Mouse (Mus musculus): ENCODE measurements around the gene H2al2a.

H2al2a gene

DNA sequence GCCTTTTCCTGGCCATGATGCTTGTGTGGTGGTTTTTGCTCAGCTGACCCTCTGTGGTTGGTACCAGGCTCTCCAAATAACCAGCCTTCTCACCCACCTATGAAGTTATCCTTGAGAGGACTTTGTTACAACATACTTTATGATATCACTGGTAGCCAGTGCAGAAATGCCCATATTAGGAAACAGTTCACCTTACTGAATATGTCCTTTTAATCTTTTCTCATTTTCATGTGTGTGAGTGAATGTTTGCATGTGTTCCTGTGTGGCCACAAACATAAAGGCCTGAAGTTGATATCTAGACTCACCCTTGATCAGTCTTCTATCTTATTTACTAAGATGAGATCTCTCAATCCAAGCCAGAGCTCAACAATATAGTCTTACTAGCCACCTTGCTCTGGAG lies at the start of gene H2al2a:
TSS of gene H2al2a (minus strand) at position 101 of the 400 bp plus-strand sequence.
- no peak for DNase-seq (ENCODE audit: low read depth, low spot score)

DNA sequence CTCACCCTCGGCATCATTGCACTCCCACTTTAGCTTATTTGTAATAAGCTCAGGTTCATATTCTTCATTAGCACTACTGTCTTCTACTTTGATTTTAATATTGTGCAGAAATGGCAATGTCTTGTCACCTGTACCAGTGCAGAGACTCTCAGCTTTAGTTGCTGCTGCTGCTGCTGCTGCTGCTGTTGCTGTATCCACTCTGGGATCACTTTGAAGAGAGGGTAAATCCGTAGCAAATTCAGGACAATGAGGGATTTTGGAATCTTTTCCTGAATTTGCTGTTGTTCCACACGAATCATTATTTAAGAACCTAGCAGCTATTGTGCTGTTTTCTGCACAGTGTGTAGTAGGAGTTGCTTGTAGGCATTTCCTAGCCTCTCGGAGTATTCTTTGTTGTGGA lies 49.4 kb upstream of the H2al2a start:
- DNase-seq (ENCODE audit: low read depth, low spot score): no peak

DNA sequence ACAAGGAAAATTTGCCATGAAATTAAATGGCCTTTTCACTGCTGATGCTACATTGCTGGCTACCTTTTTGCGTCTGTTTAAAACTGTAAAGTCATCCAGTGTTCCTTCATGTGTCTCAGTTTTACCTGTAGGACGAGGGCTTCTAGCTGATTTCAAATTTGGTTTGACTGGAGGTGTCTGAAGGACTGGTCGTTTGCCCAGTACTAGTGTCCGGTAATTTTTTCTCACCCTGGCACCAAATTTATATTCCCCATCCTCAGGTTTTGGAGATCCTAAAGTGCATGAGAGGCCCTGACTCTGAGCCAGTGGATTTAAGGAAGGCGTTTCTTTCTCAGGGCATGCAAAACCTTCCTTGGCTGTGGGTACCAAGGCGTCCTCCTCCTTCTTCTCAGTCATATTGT lies 49.0 kb upstream of the H2al2a start:
- DNase-seq (ENCODE audit: low read depth, low spot score): no peak

DNA sequence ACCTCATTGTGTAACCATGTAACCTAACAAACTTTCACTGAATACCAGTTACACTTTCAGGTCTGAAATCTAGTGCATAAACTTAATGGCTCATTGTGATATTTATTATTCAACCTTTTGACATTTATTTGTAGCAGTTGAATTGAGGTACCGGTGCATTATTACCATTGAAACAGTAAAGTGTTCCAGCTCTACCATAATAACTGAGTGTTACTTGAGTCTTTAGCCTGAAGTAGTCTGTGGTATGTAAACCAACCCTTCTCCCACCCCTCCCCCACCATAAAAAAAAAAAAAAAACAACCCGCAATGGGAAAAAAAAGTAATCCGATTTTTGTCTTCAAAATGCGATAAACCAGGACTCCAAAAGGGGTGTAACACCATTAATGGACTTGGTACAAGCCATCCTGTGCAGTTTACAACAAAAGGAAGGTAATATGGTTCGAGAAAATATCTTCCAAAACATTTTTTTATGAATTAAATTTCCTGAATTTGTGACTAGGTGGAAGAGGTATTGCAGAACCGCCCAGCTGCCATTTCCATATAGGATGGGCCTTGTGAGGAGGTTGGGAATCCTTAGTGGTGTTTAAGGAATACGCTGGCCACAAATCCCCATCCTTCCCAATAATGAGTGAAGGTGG lies 48.5 kb upstream of the H2al2a start:
- DNase-seq (ENCODE audit: low read depth, low spot score): no peak

DNA sequence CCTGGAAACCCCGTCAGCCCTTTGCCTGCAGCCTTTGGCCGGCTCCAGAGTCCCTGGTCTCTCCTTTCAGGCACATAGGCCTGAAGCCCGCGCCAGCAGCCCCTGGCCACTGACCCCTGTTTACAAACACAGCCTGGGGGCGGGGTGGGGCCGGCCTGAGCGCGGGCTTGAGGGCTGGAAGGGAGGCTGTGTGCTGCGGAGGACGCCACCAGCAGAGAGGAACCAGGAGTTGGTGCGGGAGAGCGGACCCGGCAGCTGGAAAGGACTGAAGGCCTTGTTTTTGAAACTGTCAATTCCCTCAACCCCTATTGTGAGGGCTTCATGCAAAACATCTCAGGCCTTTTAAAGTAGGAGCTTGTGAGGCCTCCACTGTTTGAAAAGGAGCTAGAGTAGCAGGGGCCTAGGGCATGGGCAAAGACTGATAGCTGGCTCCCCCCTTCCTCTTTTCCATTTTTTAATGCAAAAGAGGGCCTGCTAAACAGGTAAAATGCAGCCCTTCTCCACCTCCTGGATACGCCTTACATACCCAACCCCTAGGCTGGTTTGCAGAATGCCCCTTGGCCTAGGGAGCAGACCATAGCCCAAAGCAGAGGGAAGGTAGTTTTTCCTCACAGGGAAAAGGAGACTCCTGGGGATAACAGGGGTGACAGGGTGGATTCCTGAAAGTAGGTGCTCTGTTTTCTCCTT lies 44.6 kb upstream of the H2al2a start:
- DNase-seq (ENCODE audit: low read depth, low spot score): no peak

DNA sequence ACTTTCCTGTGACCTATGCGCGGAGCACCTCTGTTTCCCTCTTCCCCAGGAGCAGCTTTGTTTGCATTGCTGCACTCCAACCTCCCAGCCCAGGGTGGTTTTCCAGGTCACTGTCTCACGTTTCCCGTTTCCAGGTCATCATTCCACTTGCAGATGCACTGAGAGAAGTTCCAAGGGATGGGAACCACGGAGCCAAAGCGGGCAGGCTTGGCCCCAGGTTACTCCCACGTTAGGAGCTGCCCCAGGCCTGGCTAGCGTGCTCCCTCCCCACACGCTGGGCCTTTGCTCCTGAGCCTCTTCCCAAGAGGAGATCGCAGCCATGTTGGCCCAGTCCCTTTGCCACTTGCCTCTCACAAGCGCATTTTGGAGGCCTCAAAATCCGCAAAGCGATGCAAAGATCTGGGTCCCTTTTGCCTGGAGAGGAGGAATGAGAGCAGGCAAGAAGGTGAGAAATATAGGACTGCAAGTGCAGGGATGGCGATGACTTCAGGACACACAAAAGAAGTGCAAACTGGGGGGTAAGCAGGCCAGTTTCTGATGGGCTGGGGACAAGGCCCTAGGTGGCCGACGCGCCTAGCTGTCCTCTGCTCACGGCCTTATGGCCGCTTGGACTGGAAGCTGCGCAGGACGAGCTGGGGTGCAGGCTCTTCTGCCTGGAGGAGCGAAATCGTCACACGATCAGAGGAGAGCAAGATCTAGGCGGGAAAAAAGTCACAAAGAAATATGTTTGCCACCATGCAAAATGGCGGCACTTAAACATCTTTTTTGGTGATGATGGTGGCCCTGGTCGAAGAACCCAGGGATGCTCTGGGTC lies 43.8 kb upstream of the H2al2a start:
- no peak for DNase-seq (ENCODE audit: low read depth, low spot score)

DNA sequence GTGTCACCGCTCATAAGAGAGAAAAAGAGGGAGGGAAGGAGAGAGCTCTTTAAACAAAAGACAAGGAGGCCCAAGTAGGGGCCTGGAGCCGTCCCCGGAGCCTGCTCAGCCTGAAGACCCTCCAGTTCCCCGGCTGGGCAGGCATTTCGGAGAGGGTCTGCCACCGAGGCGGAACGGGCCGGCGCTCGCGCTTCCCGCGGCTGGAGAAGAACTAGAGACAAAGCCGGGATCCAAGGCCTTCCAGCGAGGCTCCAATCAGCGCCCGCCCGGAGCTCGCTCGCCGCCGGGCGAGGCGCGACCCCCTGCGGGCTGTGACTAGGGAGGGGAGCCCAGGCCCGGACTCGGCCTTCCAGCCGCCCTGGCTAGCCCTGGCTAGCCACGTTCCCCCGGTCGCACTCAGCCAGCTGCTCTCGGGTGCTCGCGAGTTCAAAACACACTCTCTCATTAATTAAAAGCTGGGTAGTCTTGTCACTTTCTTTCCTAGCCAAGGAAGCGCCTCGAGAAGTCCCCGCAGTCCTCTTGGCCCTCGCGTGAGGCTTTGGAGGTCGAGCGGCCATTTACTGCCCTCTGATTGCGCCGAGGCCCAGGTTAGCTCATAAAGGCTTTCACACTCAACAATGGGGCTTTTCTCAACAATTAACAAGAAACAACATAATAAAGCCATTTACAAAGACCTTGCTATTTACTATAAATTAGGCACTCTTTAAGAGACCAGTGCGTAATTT lies 43.0 kb upstream of the H2al2a start:
- DNase-seq (ENCODE audit: low read depth, low spot score): no peak

DNA sequence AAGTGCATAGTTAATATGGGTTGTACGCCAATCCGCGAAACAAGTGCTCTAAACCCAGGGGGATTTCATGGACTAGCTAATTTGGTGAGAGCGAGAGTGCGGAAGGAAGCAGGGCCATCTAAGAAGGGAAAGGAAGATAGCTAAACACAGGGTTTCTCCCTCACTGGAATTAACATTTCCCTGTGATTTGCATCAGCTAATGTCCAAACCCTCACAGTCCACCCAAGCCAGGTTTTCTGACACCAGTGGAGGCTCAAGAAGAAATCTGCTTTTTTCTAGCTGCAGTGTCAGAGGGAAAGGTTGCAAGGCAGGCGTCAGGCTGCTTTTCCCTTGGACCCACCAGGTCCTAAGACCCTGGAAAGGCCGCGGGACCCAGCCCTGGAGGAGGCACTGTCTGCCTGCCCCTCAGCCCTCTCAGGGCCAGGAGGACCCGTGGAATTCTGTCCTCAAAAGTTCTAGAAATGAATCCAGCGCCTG lies 42.2 kb upstream of the H2al2a start:
- DNase-seq (ENCODE audit: low read depth, low spot score): no peak

DNA sequence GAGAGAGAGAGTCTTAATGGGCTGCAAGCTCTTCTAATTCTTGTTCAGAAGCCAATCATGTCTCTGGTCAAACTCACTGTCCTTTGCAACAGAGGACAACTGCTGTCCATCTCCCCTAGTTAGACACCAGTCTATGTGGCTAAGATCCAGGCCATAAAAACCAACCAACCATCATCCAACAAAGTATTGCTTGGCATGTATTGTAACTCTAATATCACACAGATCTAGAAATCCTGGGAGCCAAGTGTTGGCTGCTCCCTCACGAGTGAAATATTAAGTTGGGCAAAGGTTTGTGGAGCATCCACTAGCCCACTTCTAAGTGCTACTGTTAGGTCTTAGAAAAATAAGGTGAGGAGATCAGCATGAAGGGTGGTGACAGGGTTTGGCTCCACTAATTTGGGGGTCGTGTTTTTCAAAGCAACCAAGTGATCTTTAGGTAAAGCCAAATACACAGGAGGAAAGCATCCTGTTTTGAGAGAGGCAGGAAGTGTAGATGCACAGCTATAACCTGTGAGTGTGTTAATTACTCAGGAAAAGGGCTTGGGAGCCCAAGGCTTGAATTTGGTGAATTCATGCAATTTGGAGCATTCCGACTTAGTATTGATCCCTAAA lies 41.5 kb upstream of the H2al2a start:
- no peak for DNase-seq (ENCODE audit: low read depth, low spot score)

DNA sequence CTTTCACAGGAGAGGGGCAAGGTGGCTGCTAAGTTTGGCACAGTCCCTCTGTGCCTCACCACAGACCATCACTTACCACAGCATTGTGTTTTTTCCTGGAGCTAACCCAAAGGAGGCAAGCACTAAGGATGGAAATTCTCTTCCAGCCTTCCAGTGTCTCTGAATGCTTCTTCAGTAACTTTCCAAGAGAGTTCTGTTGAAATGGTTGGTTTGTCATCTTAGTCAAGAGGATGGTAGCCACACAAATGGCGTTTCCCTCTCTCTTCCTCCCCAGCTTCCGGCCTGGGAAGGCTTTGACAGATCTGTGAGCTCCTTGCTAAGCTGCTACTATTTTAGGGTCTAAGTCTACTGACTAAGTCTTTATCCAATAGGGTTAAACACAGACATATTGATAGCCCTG lies 40.7 kb upstream of the H2al2a start, which contains the start of gene A930004D18Rik:
TSS of gene A930004D18Rik (minus strand) at position 247 of the 400 bp plus-strand sequence.
- no peak for DNase-seq (ENCODE audit: low read depth, low spot score)

DNA sequence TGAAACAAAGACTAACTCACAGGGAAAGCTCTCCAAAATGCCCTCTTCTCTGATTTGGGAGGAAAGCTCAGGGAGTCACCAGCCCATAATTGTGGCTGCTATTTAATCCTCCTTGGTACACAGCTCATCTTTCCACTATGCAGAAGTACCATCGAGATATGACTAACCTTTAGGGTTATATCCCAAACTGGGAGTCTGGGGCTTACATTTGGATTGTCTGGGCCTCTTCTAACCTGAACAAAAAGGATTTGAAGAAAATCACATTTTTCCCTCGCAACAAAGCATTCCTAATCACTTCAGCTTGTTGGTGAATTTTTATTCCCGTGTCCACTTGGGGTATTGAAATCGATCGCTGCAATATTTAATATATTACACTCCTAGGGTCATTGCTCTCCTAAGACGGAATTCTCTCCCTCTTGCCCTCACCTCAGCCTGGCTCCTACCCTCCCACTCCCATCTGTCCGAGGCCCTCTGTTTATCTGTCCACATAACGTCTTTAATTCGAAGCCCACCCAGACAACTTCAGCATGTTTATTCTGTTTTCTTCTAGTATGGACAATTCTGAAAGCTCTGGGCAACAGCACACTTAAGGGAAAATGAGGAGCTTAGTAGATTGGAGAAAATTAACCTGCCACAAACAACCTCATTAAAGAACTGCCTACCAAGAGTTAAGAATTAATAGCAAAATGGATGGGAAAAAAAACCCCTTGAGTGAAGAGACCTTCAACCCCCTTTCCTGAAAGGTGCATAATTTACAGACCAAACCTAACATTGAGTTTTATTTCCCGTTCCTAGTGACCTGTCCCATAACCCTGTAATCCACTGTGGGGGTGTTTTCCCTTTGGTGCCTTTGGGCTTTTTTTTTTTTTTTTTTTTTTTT lies 37.9 kb upstream of the H2al2a start:
- no peak for DNase-seq (ENCODE audit: low read depth, low spot score)

DNA sequence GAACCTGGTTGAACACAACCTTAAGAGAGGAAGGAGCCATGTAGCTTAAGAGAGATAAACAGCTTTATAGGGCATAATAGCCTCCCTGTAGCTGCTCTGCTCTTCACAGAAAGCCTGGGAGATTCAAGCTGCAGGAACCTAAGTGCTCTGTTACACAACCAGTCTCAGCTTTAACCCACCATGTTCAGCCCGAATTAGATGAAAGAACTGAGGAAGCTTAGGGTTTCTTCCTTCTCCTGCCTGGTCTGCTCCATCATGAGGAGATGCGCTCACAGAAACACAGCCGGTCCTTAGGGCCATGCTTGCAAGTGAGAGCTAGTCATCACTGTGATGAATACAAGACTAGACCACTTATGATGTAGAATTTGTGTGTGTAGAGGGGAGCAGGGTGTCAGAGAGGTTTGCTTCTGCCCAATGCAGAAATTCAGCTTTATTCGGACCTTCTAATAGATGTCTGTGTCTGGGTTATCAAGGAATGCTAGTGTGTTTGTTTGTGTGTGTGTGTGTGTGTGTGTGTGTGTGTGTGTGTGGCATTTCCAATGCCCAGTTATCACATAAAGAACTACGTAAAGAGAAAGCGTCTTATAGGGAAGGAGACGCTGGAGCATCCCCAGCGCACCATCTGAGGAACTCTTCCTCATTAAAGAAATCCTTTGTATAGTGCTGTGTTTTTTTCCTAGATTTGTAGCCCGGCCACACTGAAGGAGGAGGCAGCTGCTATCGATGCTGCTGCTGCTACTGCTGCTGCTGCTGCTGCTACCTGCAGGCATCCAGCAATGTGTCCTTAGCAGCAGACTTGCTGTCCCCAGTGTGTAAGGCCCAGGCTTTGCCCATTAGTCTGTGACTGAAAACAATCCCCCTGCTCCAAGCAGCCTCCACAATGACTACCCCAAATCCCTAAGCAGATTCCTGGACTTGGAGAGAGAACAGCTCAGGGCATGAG lies 36.7 kb upstream of the H2al2a start:
- DNase-seq (ENCODE audit: low read depth, low spot score): no peak

DNA sequence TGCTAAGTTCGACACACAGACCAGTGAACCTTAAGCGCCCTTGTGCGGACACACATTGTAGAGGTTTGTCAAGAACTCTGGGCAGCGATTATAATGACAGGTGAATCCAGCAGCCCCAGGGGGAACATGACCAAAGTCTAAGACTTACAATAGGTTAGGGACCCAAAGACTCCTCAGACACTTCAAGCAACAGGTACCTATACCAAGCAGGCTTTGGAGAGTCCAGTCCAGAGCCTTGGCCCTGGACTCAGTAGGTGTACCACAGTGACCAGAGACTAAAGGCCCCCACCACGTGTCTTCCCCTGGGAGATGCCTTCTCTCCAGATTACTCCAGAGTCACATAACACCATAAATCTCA lies 35.8 kb upstream of the H2al2a start:
- no peak for DNase-seq (ENCODE audit: low read depth, low spot score)

DNA sequence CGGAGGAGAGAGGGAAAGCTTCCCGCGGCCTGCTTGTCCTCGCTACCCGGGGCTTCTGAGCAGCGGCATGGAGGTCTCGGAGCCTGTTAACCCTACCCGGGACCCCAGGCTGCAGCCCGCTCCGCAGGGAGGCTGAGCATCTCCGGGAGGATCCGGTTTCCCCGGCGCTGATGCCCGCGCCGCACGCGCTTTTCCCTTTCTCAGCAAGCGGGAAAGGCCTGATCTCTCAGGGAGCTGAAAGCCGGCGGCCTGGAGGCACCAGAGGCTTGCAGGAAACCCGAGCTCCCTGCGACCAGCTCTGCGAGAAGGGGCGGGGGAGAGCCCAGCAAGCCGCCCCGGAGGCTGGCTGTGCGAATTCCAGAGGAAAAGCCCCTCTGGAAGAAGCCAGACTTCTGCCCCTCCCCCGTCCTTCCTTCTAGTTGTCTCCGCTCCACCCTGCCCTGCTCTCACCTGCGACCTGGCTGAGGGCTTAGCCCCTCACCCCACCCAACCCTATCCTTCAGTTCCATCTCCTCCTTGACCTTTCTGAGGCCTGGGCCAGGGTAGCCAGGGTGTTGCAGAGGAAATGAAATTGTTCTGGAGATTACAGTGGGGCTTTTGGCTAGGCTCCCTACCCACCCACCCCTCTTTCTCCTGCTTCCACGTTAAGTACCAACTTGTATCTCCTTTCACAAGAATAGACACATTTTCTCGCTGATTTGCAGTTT lies 35.2 kb upstream of the H2al2a start:
- no peak for DNase-seq (ENCODE audit: low read depth, low spot score)

DNA sequence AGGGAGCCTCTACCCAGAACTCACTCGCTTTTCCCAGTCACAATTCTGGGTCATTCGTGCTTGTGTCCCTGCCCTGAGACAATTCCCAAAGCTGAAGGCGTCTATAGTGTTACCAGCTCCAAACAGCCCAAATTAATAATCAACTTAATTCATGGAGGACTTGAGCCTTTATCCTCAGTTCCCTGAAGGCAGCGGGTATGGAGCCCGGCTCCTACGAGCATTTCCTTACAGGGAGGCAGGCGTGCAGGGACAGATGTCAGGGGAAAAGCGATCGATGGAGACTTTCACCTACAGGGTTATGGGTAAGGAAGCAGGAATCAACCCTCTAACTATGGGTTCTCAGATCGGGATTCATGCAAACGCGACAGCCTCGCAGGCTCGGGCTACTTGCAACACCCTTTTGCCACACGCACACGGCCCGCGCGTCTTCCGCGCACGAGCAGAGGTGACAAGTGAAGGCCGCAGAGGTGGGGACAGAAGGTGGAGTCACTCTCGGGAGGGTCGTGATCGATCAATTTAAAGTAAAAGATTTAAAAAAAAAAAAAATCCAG lies 34.6 kb upstream of the H2al2a start:
- DNase-seq (ENCODE audit: low read depth, low spot score): no peak

DNA sequence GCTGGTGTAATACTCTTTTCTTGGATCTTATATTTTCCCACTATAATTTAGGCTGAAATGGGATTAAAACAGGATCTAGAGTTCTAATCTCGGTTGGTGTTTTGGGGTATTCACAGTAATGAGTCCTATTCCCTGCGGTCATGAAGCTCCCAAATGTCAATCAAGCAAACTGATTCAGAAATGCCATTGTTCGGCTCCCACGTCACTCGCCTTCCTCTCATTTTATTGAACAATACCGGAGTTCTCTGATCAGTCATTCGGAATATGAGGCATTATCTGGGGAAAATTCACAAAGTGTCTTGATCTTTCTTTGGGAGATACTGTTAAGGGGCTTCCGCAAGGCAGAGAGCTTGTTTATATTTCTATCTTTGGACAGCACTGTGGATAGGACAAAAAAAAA lies 33.8 kb upstream of the H2al2a start:
- DNase-seq (ENCODE audit: low read depth, low spot score): no peak

DNA sequence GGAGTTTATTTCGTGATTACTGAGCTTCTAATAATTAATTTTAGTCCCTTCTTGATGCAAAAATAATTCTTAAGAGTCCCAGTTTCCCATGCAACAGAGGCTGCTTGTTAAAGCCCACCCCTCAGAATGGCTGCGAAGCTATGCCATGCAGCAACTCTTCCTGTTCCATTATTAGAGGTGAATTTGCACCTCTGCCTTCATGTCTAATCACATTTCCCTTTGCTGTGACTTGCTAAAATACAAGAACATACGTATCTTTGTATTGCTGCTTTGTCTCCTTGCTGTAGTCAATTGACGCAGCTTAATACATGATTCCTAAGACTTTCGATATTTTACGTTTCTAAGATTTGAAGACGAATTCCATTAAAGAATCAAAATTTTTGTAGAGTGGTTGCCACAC lies 32.9 kb upstream of the H2al2a start:
- no peak for DNase-seq (ENCODE audit: low read depth, low spot score)
